Comparison of ENCODE assay signal across 36 mouse cellular contexts in the genomic region with DNA sequence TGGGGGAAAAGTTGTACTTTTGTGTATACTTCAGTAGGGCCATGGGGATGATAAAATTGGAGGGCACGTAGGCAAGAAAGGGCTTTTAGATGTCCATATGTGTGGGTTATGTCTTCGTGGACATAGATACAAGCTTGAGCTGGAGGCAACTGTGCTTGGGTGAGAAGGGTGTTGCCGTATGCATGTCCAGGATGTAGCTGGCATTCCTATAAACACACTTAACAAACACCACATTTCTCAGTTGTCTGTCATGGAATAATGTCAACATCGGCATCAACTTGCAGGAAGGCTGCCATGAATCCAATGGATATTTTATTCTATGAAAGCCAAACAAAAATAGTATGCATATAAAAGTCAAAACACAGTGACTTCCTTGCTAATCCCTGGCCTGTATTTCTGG.
"Had no signal": no experiment of that assay in that cellular context is flagged by ENCODE, and none has a peak within 500 bp of the region (broad histone marks: within the 10 kb centered on the region; RNA-seq: fewer than 3 reads in every experiment).

No protein-coding gene starts in this region.

- H3K27me3 ChIP-seq: heart, embryonic 12.5 days; heart, embryonic 13.5 days; heart, embryonic 15.5 days; hindbrain, embryonic 12.5 days; hindbrain, embryonic 13.5 days; hindbrain, embryonic 15.5 days; intestine, embryonic 15.5 days; kidney, embryonic 15.5 days had no signal

- H3K9ac ChIP-seq: heart, embryonic 12.5 days; heart, embryonic 13.5 days; heart, embryonic 15.5 days; hindbrain, embryonic 12.5 days; hindbrain, embryonic 13.5 days; hindbrain, embryonic 14.5 days; hindbrain, embryonic 15.5 days; intestine, embryonic 15.5 days; kidney, embryonic 15.5 days had no signal

- H3K4me3 ChIP-seq: heart, adult 2 months; heart, embryonic 10.5 days; heart, embryonic 12.5 days; heart, embryonic 13.5 days; heart, embryonic 15.5 days; hindbrain, embryonic 10.5 days; hindbrain, embryonic 12.5 days; hindbrain, embryonic 13.5 days; hindbrain, embryonic 15.5 days; intestine, embryonic 15.5 days; kidney, embryonic 15.5 days; layer of hippocampus, adult 2 months had no signal

- DNase-seq: heart, adult 18-20 months; heart, adult 2 months; heart, postnatal 10 days; heart, postnatal 14 days; heart, postnatal 36 days; heart, postnatal 4 days; kidney, adult 11 months; kidney, adult 18-20 months; kidney, adult 2 months; kidney, adult 8-10 months; kidney, adult 9 months; kidney, postnatal 10 days; kidney, postnatal 14 days; kidney, postnatal 25 days; kidney, postnatal 36 days; kidney, postnatal 4 days; layer of hippocampus, adult 9-11 months had no signal

- H3K4me1 ChIP-seq: heart, embryonic 10.5 days; heart, embryonic 12.5 days; heart, embryonic 15.5 days; hindbrain, embryonic 10.5 days; hindbrain, embryonic 12.5 days; hindbrain, embryonic 13.5 days; hindbrain, embryonic 15.5 days; intestine, embryonic 15.5 days had no signal

- H3K4me2 ChIP-seq: heart, embryonic 11.5 days; heart, embryonic 12.5 days; heart, embryonic 13.5 days; heart, embryonic 15.5 days; hindbrain, embryonic 12.5 days; hindbrain, embryonic 13.5 days; hindbrain, embryonic 14.5 days; hindbrain, embryonic 15.5 days; intestine, embryonic 15.5 days; kidney, embryonic 15.5 days had no signal

- H3K27ac ChIP-seq: heart, adult 2 months; heart, embryonic 10.5 days; heart, embryonic 13.5 days; heart, embryonic 15.5 days; hindbrain, embryonic 10.5 days; hindbrain, embryonic 12.5 days; hindbrain, embryonic 13.5 days; hindbrain, embryonic 14.5 days; hindbrain, embryonic 15.5 days; hindbrain, postnatal 0 days; intestine, embryonic 15.5 days; kidney, embryonic 15.5 days; kidney, postnatal 0 days; layer of hippocampus, adult 2 months had no signal

- ATAC-seq: hindbrain, embryonic 16.5 days; hindbrain, postnatal 0 days; inflammation-experienced regulatory T-cells, adult 6 months; intestine, embryonic 15.5 days; intestine, embryonic 16.5 days; intestine, postnatal 0 days had no signal

- H3K9me3 ChIP-seq: heart, embryonic 10.5 days; heart, embryonic 12.5 days; heart, embryonic 13.5 days; heart, embryonic 15.5 days; hindbrain, embryonic 10.5 days; hindbrain, embryonic 12.5 days; hindbrain, embryonic 13.5 days; hindbrain, embryonic 15.5 days; intestine, embryonic 15.5 days; kidney, embryonic 15.5 days had no signal

- H3K36me3 ChIP-seq: heart, embryonic 10.5 days; heart, embryonic 12.5 days; heart, embryonic 13.5 days; heart, embryonic 15.5 days; hindbrain, embryonic 10.5 days; hindbrain, embryonic 12.5 days; hindbrain, embryonic 13.5 days; hindbrain, embryonic 15.5 days; intestine, embryonic 15.5 days; kidney, embryonic 15.5 days had no signal
